Mouse (Mus musculus) neural tube, embryonic 14.5 days (tissue): ENCODE measurements around the gene Ccdc177. TPM values are rescaled to one million over a fixed set of nuclear protein-coding genes. Genes with fewer than 3 reads are reported as not detected.
A peak's percentile ranks its signal among the peaks of the same experiment; 100 is the strongest.

Source experiments
- ATAC-seq: fragments of 200-750 bp; cut with Nextera tagmentation; 2 replicates; pipeline ENCODE4 v1.8.0; 2017; ENCODE audit warnings: low read depth, mild to moderate bottlenecking, moderate TSS enrichment, moderate library complexity
- H3K27ac ChIP-seq: fragments of 300-500 bp; sonication (generic); 2 replicates; pipeline ENCODE4 v1.5.1; 2014; ENCODE audit warnings: low read depth, mild to moderate bottlenecking, control low read depth, low read length, moderate library complexity, mixed read lengths
- H3K27me3 ChIP-seq: fragments of 300-500 bp; sonication (generic); 2 replicates; pipeline ENCODE4 v1.6.1; 2014; ENCODE audit warnings: low read length; ENCODE audit not compliant: control insufficient read depth, insufficient read depth
- H3K36me3 ChIP-seq: fragments of 300-500 bp; sonication (generic); 2 replicates; pipeline ENCODE4 v1.6.1; 2014; ENCODE audit warnings: low read length, mixed read lengths; ENCODE audit not compliant: control insufficient read depth, insufficient read depth
- H3K4me1 ChIP-seq: fragments of 300-500 bp; sonication (generic); 2 replicates; pipeline ENCODE4 v1.6.1; 2014; ENCODE audit warnings: low read length; ENCODE audit not compliant: control insufficient read depth, insufficient read depth
- H3K4me2 ChIP-seq: fragments of 300-500 bp; sonication (generic); 2 replicates; pipeline ENCODE4 v1.6.1; 2014; ENCODE audit warnings: mild to moderate bottlenecking, low read depth, low read length, control low read depth
- H3K4me3 ChIP-seq: fragments of 300-500 bp; sonication (generic); 2 replicates; pipeline ENCODE4 v1.5.1; 2014; ENCODE audit warnings: low read depth, low read length, control low read depth, mixed read lengths
- H3K9ac ChIP-seq: fragments of 300-500 bp; sonication (generic); replicated peaks from 2 replicates; pipeline ENCODE4 v1.6.1; 2014; ENCODE audit warnings: low read depth, mild to moderate bottlenecking, control low read depth, low read length, mixed read lengths
- H3K9me3 ChIP-seq: fragments of 300-500 bp; sonication (generic); 2 replicates; pipeline ENCODE4 v1.6.1; 2016; ENCODE audit warnings: low read length; ENCODE audit not compliant: control insufficient read depth
- WGBS: fragments of 180-500 bp; shearing (Covaris S2); extraction: QIAGEN DNeasy Blood & Tissue Kit; methylation state at CpG from one replicate; pipeline ENCODE4 v1.1.7; 2014; 5-methylcytosine and 5-hydroxymethylcytosine counted together
- polyA plus RNA-seq: library from polyadenylated mRNA; unstranded; fragments of >200 nt; fragmentation: Nextera tagmentation; extraction: Ambion mirVana; gene quantifications from 2 replicates; pipeline ENCODE4 v1.2.1, GENCODE M21; 2014

Gene Ccdc177
- polyA plus RNA-seq, 1 experiment from 2014 or later = 3.6 TPM

- no peak for ATAC-seq
Measured at GRCm38 (mm10) chr12:80776046-80776634, 15.7 kb upstream of the Ccdc177 start.

GRCm38 (mm10) chr12:80774786-80775185 is 14.3 kb upstream of the Ccdc177 start:
- Histone ChIP-seq H3K9me3 (no peaks in the 10 kb centered on the region), H3K36me3 (no peaks in the 10 kb centered on the region), H3K4me1 (no peaks in the 10 kb centered on the region), H3K4me3 (no peak overlapping the region), H3K4me2 (no peak overlapping the region), H3K27me3 (no peaks in the 10 kb centered on the region), H3K27ac (no peak overlapping the region), H3K9ac (no peak overlapping the region)
- WGBS = 79% methylated on average over 7 of the region's 7 CpGs
- no peak for ATAC-seq

More at GRCm38 (mm10) chr12:80776046-80776634, 15.7 kb upstream of the Ccdc177 start:
- Histone ChIP-seq H3K9ac (no peak overlapping the region), H3K27me3 (no peaks in the 10 kb centered on the region), H3K9me3 (no peaks in the 10 kb centered on the region), H3K4me1 (no peaks in the 10 kb centered on the region), H3K4me3 (no peak overlapping the region), H3K4me2 (no peak overlapping the region), H3K27ac (no peak overlapping the region), H3K36me3 (no peaks in the 10 kb centered on the region)
- WGBS = 92% methylated on average over 4 of the region's 4 CpGs

- Histone ChIP-seq H3K9ac (no peak overlapping the region), H3K27ac (no peak overlapping the region), H3K36me3 (no peaks in the 10 kb centered on the region), H3K27me3 (no peaks in the 10 kb centered on the region), H3K4me2 (no peak overlapping the region), H3K9me3 (no peaks in the 10 kb centered on the region), H3K4me3 (no peak overlapping the region), H3K4me1 (no peaks in the 10 kb centered on the region)
- WGBS = 19% methylated on average over 11 of the region's 11 CpGs
- peak; percentile 77 for ATAC-seq
Measured at GRCm38 (mm10) chr12:80769697-80770096, 9.2 kb upstream of the Ccdc177 start.

- Histone ChIP-seq H3K4me2 (no peak overlapping the region), H3K4me1 (peaks cover 6% of the 10 kb centered on the region), H3K36me3 (no peaks in the 10 kb centered on the region), H3K27me3 (no peaks in the 10 kb centered on the region), H3K27ac (no peak overlapping the region), H3K4me3 (no peak overlapping the region), H3K9me3 (no peaks in the 10 kb centered on the region), H3K9ac (no peak overlapping the region)
- no peak for ATAC-seq
- 73% methylated on average over 4 of the region's 4 CpGs for WGBS
Measured at GRCm38 (mm10) chr12:80764116-80764515, 3.6 kb upstream of the Ccdc177 start.

- Histone ChIP-seq H3K9ac (no peak overlapping the region), H3K27ac (no peak overlapping the region), H3K36me3 (0 out of 2 replicates have a peak, but pooled peaks cover 7% of the 10 kb centered on the region), H3K4me1 (peaks cover 18% of the 10 kb centered on the region), H3K9me3 (no peaks in the 10 kb centered on the region), H3K4me2 (no peak overlapping the region), H3K4me3 (no peak overlapping the region), H3K27me3 (no peaks in the 10 kb centered on the region)
- ATAC-seq = no peak
- 90% methylated on average over 5 of the region's 5 CpGs for WGBS
Measured at GRCm38 (mm10) chr12:80762982-80763381, 2.5 kb upstream of the Ccdc177 start.

DNA sequence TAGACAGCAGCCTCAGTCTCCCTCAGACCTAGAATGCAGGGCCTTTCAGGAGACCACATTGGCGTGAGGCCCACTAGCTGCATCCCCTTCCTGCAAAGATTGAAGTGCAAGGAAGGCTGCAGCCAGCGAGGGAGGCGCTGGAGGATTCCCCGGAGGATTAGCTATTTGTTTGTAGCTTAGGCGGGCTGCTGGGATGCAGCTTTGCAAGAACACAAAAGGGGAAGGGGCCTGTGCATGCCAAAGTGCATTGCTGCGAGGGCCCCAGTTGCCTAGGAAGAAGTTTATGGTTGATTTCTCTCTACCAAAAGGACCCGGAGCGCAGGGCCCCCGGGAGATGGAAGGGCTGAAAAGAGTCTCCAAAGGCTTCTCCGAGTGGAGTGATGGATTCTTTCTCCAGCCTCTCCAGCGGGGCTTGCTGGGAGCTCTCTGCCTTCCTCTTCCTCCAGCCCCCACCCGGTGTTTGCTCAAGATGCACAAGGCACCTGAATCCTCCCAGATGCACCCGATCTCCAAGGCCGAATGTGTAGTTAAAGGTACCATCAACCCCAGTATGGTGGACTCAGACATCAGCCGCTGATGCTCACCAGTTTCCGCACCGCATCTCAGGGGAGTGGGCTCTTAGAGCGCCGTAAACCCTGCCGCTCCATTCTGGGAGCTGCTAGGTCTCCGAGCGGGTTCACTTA is 633 bp downstream of the Ccdc177 start:
- peak; percentile 29 for ATAC-seq
- no peaks in the 10 kb centered on the region for H3K27me3 ChIP-seq

DNA sequence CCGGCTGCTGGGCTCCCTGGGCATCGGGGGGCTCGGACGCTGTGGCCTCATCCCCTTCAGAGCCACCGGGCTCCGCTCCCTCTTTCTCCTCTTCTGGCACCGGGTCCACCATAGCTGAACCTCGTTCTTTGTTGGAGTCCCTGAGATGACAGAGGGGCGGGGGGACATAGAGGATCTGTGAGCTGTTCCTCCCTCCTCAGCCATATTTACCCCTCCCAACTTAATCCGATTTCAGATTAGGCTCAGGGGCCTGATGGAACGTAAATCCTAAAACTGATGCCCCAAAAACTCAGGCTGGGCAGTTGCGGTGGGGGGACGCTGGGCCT is 1.1 kb downstream of the Ccdc177 start:
- H3K4me3 ChIP-seq = peak overlapping the region; percentile 66
- no peaks in the 10 kb centered on the region for H3K9me3 ChIP-seq
- peak overlapping the region; percentile 90 for H3K9ac ChIP-seq
- ATAC-seq = 0 out of 2 replicates have a peak, but pooled peaks have one; percentile 3
- peaks cover 29% of the 10 kb centered on the region; the same call in 1 of the 2 replicates for H3K36me3 ChIP-seq
- WGBS = 1% methylated on average over 9 of the region's 13 CpGs
- peak overlapping the region; percentile 62 for H3K4me2 ChIP-seq
- H3K4me1 ChIP-seq = peaks cover 26% of the 10 kb centered on the region
- H3K27me3 ChIP-seq = no peaks in the 10 kb centered on the region
- H3K27ac ChIP-seq = peak overlapping the region; percentile 96

More for the DNA sequence above, 633 bp downstream of the Ccdc177 start:
- H3K9ac ChIP-seq = peak overlapping the region; percentile 90
- H3K4me1 ChIP-seq = peaks cover 26% of the 10 kb centered on the region
- no peaks in the 10 kb centered on the region for H3K9me3 ChIP-seq
- H3K4me2 ChIP-seq = peak overlapping the region; percentile 62
- WGBS = under 1% methylated on average over 22 of the region's 22 CpGs
- H3K27ac ChIP-seq = peak overlapping the region; percentile 96
- peak overlapping the region; percentile 66 for H3K4me3 ChIP-seq
- peaks cover 26% of the 10 kb centered on the region; the same call in 1 of the 2 replicates for H3K36me3 ChIP-seq

DNA sequence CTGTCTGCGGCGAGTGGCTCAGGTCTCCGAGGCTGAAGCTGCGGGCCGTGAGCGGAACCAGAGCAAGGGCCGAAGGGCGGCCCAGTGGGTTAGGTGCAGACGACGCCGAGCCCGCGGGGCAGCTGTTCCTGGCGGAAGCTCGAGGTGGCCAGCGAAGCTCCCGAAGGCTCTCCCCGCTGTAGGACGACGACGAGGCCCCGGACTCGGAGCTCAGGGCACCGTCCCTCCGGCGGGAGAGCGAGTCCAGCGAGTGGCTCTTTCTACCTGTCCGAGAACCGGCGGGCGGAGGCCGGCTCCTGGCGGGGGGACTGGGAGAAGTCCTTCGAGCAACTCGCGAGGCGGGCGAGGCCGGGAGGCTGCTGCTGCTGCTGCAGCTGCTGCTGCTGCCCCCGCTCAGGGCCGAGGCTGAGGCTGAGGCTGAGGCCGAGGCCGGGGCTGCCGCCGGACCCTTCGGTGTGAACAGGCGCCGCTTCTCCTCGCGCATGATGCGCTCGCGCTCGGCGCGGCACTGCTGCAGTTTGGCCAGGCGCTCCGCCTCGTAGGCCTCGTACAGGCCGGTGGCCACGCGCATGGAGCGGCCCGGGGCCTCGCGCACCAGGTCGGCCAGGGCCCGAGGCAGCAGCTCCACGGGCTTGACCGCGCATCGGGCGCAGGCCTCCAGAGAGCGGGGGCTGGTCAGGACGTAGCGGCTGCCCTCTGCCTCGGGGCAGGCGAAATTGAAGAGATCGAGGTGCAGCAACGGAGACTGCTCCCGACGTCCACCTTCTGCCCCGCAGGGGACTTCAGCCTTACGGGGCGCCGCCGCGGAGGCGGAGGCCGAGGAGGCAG is 1.7 kb downstream of the Ccdc177 start:
- Histone ChIP-seq H3K4me3 (peak overlapping the region; percentile 66), H3K36me3 (peaks cover 31% of the 10 kb centered on the region; the same call in 1 of the 2 replicates), H3K4me1 (peaks cover 26% of the 10 kb centered on the region), H3K4me2 (peak overlapping the region; percentile 62), H3K27me3 (no peaks in the 10 kb centered on the region), H3K9ac (peak overlapping the region; percentile 90), H3K27ac (peak overlapping the region; percentile 96), H3K9me3 (no peaks in the 10 kb centered on the region)
- no peak; the same call in 1 of the 2 replicates for ATAC-seq
- WGBS = 10% methylated on average over 90 of the region's 92 CpGs
